Mouse (Mus musculus) brown adipose tissue, adult 24 weeks (tissue): ENCODE results near the gene Olfr877. TPM values are rescaled to one million over a fixed set of nuclear protein-coding genes. Genes with fewer than 3 reads are reported as not detected.

Experiments used
- polyA plus RNA-seq: library from polyadenylated mRNA; stranded (reverse); fragments of >200 nt; gene quantifications from 2 replicates; pipeline ENCODE4 v1.2.4, GENCODE M21; 2012; ENCODE audit not compliant: missing spikeins, insufficient read depth, insufficient read length

Olfr877 gene
- polyA plus RNA-seq, 1 experiment: not detected

Other genes starting within 250 kb of the Olfr877 start
- gene Spa17, start 240.5 kb upstream of the Olfr877 start, polyA plus RNA-seq: 13.3 and 14.2 TPM in 2 replicates
- gene Tbrg1, start 197.0 kb upstream of the Olfr877 start, polyA plus RNA-seq: 15.1 and 15.6 TPM in 2 replicates
- gene Panx3, start 185.0 kb upstream of the Olfr877 start, polyA plus RNA-seq: not detected in 2 replicates
- not detected in 2 replicates for gene Olfr160, start 138.0 kb upstream of the Olfr877 start, polyA plus RNA-seq
- not detected in 2 replicates for gene Olfr874, start 109.2 kb upstream of the Olfr877 start, polyA plus RNA-seq
- gene Olfr875, start 82.4 kb upstream of the Olfr877 start, polyA plus RNA-seq: not detected in 2 replicates
- not detected in 2 replicates for gene Olfr876, start 51.2 kb upstream of the Olfr877 start, polyA plus RNA-seq
- not detected in 2 replicates for gene Olfr145, start 42.5 kb downstream of the Olfr877 start, polyA plus RNA-seq
- not detected in 2 replicates for gene Olfr878, start 63.6 kb downstream of the Olfr877 start, polyA plus RNA-seq
- gene Olfr881, start 137.6 kb downstream of the Olfr877 start, polyA plus RNA-seq: not detected in 2 replicates
- not detected in 2 replicates for gene Olfr883, start 171.5 kb downstream of the Olfr877 start, polyA plus RNA-seq
- gene Olfr884, start 192.3 kb downstream of the Olfr877 start, polyA plus RNA-seq: not detected in 2 replicates
- not detected in 2 replicates for gene Olfr885, start 207.1 kb downstream of the Olfr877 start, polyA plus RNA-seq
- gene Olfr887, start 229.8 kb downstream of the Olfr877 start, polyA plus RNA-seq: not detected in 2 replicates